Mouse (Mus musculus): ENCODE results near the gene Acoxl.

DNA sequence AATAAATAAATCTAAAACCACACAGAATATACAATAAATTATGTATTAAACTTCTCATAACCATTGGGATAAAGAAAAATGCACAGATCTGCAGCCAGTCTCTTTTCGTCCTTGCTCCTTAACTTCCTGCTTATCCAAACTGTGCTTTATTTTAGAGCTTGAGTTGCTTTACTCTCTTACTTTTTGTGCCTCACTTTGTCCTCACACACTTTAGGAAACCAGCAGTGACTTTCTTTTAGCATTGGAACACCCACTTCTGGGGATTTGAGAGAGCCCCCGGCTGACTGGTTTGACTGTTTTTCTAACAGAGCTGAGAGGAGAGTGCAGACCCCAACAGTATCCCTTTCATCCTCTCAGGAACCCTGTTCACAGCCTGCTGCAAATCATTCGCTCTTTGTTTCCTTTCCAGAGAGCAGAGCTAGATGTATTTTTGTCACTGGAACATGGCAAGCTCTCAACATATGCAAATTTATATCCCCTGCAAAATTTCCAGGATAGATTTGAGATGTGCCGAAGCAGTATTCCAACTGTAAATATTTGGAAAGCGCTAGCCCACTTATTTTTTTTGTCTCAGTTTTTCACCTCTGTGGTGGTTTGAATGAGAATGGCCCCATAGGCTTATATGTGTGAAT, 199.7 kb downstream of the Acoxl start:
- no peak for TF ChIP-seq CTCF (IDR thresholded peaks at IDR 0.05; ENCODE audit: low read depth, low read length)
- TF ChIP-seq POLR2AphosphoS5 (IDR thresholded peaks at IDR 0.05; ENCODE audit: insufficient replicate concordance, low read depth, low read length): no peak
- TF ChIP-seq TAL1 (conservative IDR thresholded peaks at IDR 0.05; ENCODE audit: low read depth, low read length): no peak
